Mouse (Mus musculus) duodenum, adult 2 months (tissue): ENCODE data around the gene Gm21913. TPM values are rescaled to one million over a fixed set of nuclear protein-coding genes. Genes with fewer than 3 reads are reported as not detected.

Source experiments
- polyA plus RNA-seq: library from polyadenylated mRNA; depleted of rRNA; stranded (reverse); fragments of >200 nt; gene quantifications from 2 replicates; pipeline ENCODE4 v1.2.3, GENCODE M21; 2012; ENCODE audit warnings: low replicate concordance; rRNA removed

Gene Gm21913
- polyA plus RNA-seq = not detected in 2 replicates

GRCm38 (mm10) chrY:74623596-74623995 lies at the start of gene Gm21913:
Gene Gm21913, plus strand, starts transcription at chrY:74623896.

Other genes with a start within 250 kb of the Gm21913 start
- gene Gm29110, start 153.4 kb upstream of the Gm21913 start, polyA plus RNA-seq = not detected in 2 replicates